Mouse (Mus musculus): ENCODE measurements around the gene Afap1l2.

DNA sequence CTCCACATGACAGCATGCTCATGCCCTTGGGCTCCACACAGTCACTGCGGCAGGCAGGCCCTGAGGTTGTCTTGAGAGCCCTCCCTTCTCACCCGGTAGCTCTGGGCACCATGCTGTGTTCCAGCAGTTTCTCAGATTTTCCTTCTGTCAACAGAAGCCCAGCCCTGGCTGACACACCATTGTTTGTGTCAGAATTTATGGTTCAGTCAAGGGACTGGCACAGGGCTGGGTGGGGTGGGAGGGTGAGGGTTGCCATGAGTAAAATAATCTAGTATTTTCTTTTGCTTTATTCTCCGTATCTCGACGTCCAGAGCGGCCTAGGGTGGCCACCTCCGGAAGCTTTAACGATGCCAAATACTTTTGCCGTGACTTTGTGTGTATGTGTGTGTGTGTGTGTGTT lies 26.3 kb downstream of the Afap1l2 start:
- TF ChIP-seq POLR2A (IDR thresholded peaks at IDR 0.05; ENCODE audit: borderline replicate concordance, control insufficient read depth, low read depth, low read length), result no peak
- no peak for TF ChIP-seq CTCF (IDR thresholded peaks at IDR 0.05; ENCODE audit: control insufficient read depth, insufficient read depth, low read length)

Data from bone marrow, adult 2 months (tissue).